Mouse (Mus musculus): ENCODE data around the gene Tbc1d1.

- TF ChIP-seq CTCF (IDR thresholded peaks at IDR 0.05; ENCODE audit: low read depth), result no peak
- TF ChIP-seq EP300 (IDR thresholded peaks at IDR 0.05; ENCODE audit: low read depth), result no peak
Measured at GRCm38 (mm10) chr5:64274296-64274695, 118.2 kb downstream of the Tbc1d1 start.
